Mouse (Mus musculus) kidney, adult 2 months (tissue): ENCODE results near the gene Ctdnep1. TPM values are rescaled to one million over a fixed set of nuclear protein-coding genes. Genes with fewer than 3 reads are reported as not detected.

ENCODE experiments used
- DNase-seq: peaks from one replicate; pipeline ENCODE4 v3.0.0; 2021
- H3K27ac ChIP-seq: fragments of 200-500 bp; 2 replicates; pipeline ENCODE4 v1.5.1; 2012; ENCODE audit warnings: low read depth, low read length, control low read depth, inconsistent platforms; ENCODE audit not compliant: insufficient read depth
- H3K27me3 ChIP-seq: fragments of 200-500 bp; replicated peaks from 2 replicates; pipeline ENCODE4 v1.6.1; 2012; ENCODE audit warnings: mild to moderate bottlenecking, moderate library complexity, low read length, inconsistent platforms; ENCODE audit not compliant: control insufficient read depth, insufficient read depth
- H3K36me3 ChIP-seq: fragments of 200-500 bp; 2 replicates; pipeline ENCODE4 v1.6.1; 2012; ENCODE audit warnings: mild to moderate bottlenecking, moderate library complexity, low read length, inconsistent platforms; ENCODE audit not compliant: control insufficient read depth, insufficient read depth
- H3K4me1 ChIP-seq: fragments of 200-500 bp; 2 replicates; pipeline ENCODE4 v1.6.1; 2011; ENCODE audit warnings: low read length; ENCODE audit not compliant: control insufficient read depth, insufficient read depth
- H3K4me3 ChIP-seq: fragments of 200-500 bp; 2 replicates; pipeline ENCODE4 v1.5.1; 2011; ENCODE audit warnings: mild to moderate bottlenecking, low read depth, low read length, control low read depth; ENCODE audit not compliant: insufficient read depth
- CTCF ChIP-seq: fragments of 200-500 bp; conservative IDR thresholded peaks from 2 replicates; pipeline ENCODE4 v1.5.1; 2011; ENCODE audit warnings: low read depth, mild to moderate bottlenecking, control low read depth, low read length, moderate library complexity, mixed read lengths; ENCODE audit not compliant: insufficient read depth, insufficient read length
- POLR2A ChIP-seq: fragments of 200-500 bp; IDR thresholded peaks from one replicate; pipeline ENCODE4 v1.6.1; 2011; ENCODE audit warnings: low read depth, low read length, control low read depth
- WGBS: fragments of 180-500 bp; shearing (Covaris S2); methylation state at CpG from one replicate; pipeline ENCODE4 v1.1.7; 2018; 5-methylcytosine and 5-hydroxymethylcytosine counted together
- polyA plus RNA-seq: library from polyadenylated mRNA; depleted of rRNA; stranded (reverse); fragments of >200 nt; gene quantifications from 2 replicates; pipeline ENCODE4 v1.2.3, GENCODE M21; 2012

Ctdnep1 gene
- polyA plus RNA-seq, 1 experiment = 104 TPM

DNA sequence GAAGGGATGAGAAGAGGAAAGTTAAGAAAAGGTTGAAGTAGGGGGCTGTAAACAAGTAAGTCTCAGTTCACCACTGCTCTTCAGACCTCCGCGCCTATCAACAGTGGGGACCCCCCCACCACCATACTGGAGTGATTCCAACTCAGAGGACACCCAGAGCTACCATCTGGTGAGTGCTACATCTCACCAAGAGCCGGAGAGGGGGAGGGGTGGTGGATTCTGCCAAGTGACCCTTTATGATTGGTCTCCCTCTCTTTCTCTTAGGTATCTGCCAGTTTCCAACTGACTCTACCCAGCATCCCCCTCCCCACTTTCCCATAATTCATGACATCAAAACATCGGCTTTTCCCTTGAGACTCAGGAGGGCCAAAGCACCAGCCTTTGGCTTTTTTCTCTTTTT lies 40.0 kb upstream of the Ctdnep1 start:
- 84% methylated on average over 4 of the region's 4 CpGs for WGBS
- no peak for TF ChIP-seq POLR2A
- TF ChIP-seq CTCF = no peak
- no peak overlapping the region for H3K4me3 ChIP-seq
- peaks cover 7% of the 10 kb centered on the region; the same call in 1 of the 2 replicates for H3K4me1 ChIP-seq
- H3K27me3 ChIP-seq = 0 out of 2 replicates have a peak, but pooled peaks cover 1% of the 10 kb centered on the region
- DNase-seq = no peak
- H3K36me3 ChIP-seq = no peaks in the 10 kb centered on the region
- no peak overlapping the region for H3K27ac ChIP-seq

- WGBS = 76% methylated on average over 13 of the region's 13 CpGs
- H3K4me3 ChIP-seq = no peak overlapping the region
- H3K27ac ChIP-seq = no peak overlapping the region
- H3K4me1 ChIP-seq = 0 out of 2 replicates have a peak, but pooled peaks cover 4% of the 10 kb centered on the region
- no peak for DNase-seq
- TF ChIP-seq CTCF = no peak
- no peak for TF ChIP-seq POLR2A
- H3K36me3 ChIP-seq = no peaks in the 10 kb centered on the region
- no peaks in the 10 kb centered on the region for H3K27me3 ChIP-seq
Measured at GRCm38 (mm10) chr11:69945216-69945615, 35.7 kb upstream of the Ctdnep1 start.

DNA sequence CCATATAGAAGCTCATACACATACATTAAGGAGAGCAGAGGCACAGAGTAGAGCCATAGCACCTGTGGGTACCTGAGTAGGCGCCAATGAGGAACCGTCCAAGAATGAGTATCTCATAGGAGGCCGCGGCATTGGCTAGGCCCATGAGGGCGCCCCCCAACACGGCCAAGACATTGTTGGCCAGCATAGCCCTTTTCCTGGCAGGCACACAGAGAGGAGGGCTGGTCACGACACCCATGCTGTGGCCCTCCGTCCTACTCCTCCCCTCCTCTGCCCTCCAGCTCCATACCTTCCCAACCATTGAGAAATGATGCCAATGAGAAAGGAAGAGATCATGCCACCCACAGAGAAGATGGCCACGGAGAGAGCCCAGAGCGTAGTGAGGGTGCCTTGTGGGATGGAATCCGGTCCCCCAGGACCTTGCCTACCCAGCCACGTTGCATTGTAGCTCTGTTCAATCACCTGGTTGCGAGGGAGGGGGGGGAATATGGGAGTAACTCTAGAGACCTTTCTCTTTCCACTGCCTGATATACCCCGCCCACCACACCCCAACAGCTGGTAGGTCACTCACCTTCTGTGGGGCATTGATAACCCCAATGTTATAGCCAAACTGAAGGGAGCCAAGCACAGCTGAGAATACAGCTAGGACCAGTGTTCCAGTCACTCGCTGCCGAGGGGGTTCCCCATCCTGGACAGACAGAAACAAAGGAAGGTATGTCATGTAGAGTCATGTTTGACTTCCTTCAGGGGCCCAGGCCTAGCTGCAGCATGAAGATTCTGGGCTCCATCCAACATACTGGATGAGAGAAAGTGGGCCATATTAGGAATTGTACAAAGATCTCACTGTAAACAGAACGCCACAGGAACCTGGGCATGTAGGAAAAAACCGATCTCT lies 34.7 kb upstream of the Ctdnep1 start:
- Histone ChIP-seq H3K4me1 (0 out of 2 replicates have a peak, but pooled peaks cover 4% of the 10 kb centered on the region), H3K27ac (peak overlapping the region; percentile 54), H3K27me3 (no peaks in the 10 kb centered on the region), H3K4me3 (no peak overlapping the region; the same call in 1 of the 2 replicates), H3K36me3 (no peaks in the 10 kb centered on the region)
- WGBS = 87% methylated on average over 18 of the region's 18 CpGs
- TF ChIP-seq CTCF (no peak), POLR2A (no peak)
- DNase-seq = no peak

- TF ChIP-seq POLR2A = no peak
- no peak for TF ChIP-seq CTCF
- DNase-seq = peak; percentile 64
- WGBS = 15% methylated on average over 29 of the region's 29 CpGs
- no peaks in the 10 kb centered on the region for H3K36me3 ChIP-seq
- H3K27me3 ChIP-seq = no peaks in the 10 kb centered on the region
- H3K27ac ChIP-seq = peak overlapping the region; percentile 19
- H3K4me1 ChIP-seq = 0 out of 2 replicates have a peak, but pooled peaks cover 4% of the 10 kb centered on the region
- H3K4me3 ChIP-seq = peak overlapping the region; percentile 49
Measured at GRCm38 (mm10) chr11:69947337-69948065, 33.5 kb upstream of the Ctdnep1 start.

- peak; percentile 63 for TF ChIP-seq POLR2A
- no peak for TF ChIP-seq CTCF
- Histone ChIP-seq H3K27ac (peak within 1 kb of the TSS; percentile 19), H3K36me3 (no peaks in the 10 kb centered on the region), H3K27me3 (no peaks in the 10 kb centered on the region), H3K4me3 (peak within 1 kb of the TSS; percentile 49), H3K4me1 (0 out of 2 replicates have a peak, but pooled peaks cover 4% of the 10 kb centered on the region)
- DNase-seq = peak; percentile 95
- under 1% methylated on average over 34 of the region's 34 CpGs for WGBS
Measured at GRCm38 (mm10) chr11:69948066-69948762, 32.7 kb upstream of the Ctdnep1 start, which contains the start of gene Slc2a4. Gene Slc2a4, minus strand, starts transcription at chr11:69948188.

- no peaks in the 10 kb centered on the region for H3K27me3 ChIP-seq
- no peaks in the 10 kb centered on the region for H3K36me3 ChIP-seq
- WGBS = under 1% methylated on average over 14 of the region's 14 CpGs
- no peak for TF ChIP-seq POLR2A
- peak; percentile 97; the same call in 1 of the 2 replicates for TF ChIP-seq CTCF
- H3K27ac ChIP-seq = peak overlapping the region; percentile 9; the same call in 1 of the 2 replicates
- DNase-seq = peak; percentile 93
- 0 out of 2 replicates have a peak, but pooled peaks cover 4% of the 10 kb centered on the region for H3K4me1 ChIP-seq
- peak overlapping the region; percentile 5; the same call in 1 of the 2 replicates for H3K4me3 ChIP-seq
Measured at GRCm38 (mm10) chr11:69948763-69949150, 32.2 kb upstream of the Ctdnep1 start.
